Mouse (Mus musculus) neural tube, embryonic 15.5 days (tissue): ENCODE data around the gene Pth1r. TPM values are rescaled to one million over a fixed set of nuclear protein-coding genes. Genes with fewer than 3 reads are reported as not detected.

Experiments used
- ATAC-seq: fragments of 200-750 bp; cut with Nextera tagmentation; 2 replicates; pipeline ENCODE4 v1.8.0; 2017; ENCODE audit warnings: mild to moderate bottlenecking, moderate TSS enrichment, moderate library complexity; ENCODE audit not compliant: low FRiP score
- H3K27ac ChIP-seq: fragments of 300-500 bp; sonication (generic); replicated peaks from 2 replicates; pipeline ENCODE4 v1.5.1; 2015; ENCODE audit warnings: mild to moderate bottlenecking, inconsistent platforms
- H3K27me3 ChIP-seq: fragments of 300-500 bp; sonication (generic); replicated peaks from 2 replicates; pipeline ENCODE4 v1.6.1; 2015; ENCODE audit warnings: inconsistent platforms
- H3K36me3 ChIP-seq: fragments of 300-500 bp; sonication (generic); 2 replicates; pipeline ENCODE4 v1.6.1; 2015; ENCODE audit warnings: inconsistent platforms
- H3K4me1 ChIP-seq: fragments of 300-500 bp; sonication (generic); 2 replicates; pipeline ENCODE4 v1.6.1; 2015; ENCODE audit warnings: inconsistent platforms
- H3K4me2 ChIP-seq: fragments of 300-500 bp; sonication (generic); 2 replicates; pipeline ENCODE4 v1.6.1; 2015; ENCODE audit warnings: inconsistent platforms, mild to moderate bottlenecking, moderate library complexity
- H3K4me3 ChIP-seq: fragments of 300-500 bp; sonication (generic); replicated peaks from 2 replicates; pipeline ENCODE4 v1.5.1; 2015; ENCODE audit warnings: mild to moderate bottlenecking, inconsistent platforms
- H3K9ac ChIP-seq: fragments of 300-500 bp; sonication (generic); replicated peaks from 2 replicates; pipeline ENCODE4 v1.6.1; 2015; ENCODE audit warnings: mild to moderate bottlenecking, inconsistent platforms
- H3K9me3 ChIP-seq: fragments of 300-500 bp; sonication (generic); replicated peaks from 2 replicates; pipeline ENCODE4 v1.6.1; 2016; ENCODE audit warnings: inconsistent platforms
- WGBS: fragments of 180-500 bp; shearing (Covaris S2); methylation state at CpG from one replicate; pipeline ENCODE4 v1.1.7; 2015; ENCODE audit warnings: mixed read lengths; 5-methylcytosine and 5-hydroxymethylcytosine counted together
- polyA plus RNA-seq: library from polyadenylated mRNA; unstranded; fragments of >200 nt; fragmentation: Nextera tagmentation; extraction: Ambion mirVana; gene quantifications from 2 replicates; pipeline ENCODE4 v1.2.1, GENCODE M21; 2015

The Pth1r gene
- polyA plus RNA-seq, 1 experiment from 2014 or later = 12.9 TPM

DNA sequence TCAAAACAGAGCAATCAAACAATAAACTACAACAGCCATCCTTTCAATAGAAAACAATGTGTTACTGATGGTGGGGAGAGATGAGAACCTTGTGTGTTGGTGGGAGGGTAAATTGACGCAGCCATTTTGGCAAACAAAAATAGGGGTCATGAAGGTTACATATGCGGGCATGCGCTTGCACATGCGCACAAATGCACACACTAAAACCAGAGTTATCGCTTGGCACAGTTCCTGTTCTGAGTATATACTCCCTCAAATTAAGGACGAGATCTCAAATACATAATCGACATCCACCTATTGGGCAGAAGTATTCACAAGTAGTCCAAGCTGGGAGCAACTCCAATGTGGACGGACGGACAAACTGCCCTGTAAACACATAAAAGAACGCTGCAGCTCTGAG, 25.4 kb upstream of the Pth1r start:
- H3K4me1 ChIP-seq = no peaks in the 10 kb centered on the region
- no peak overlapping the region for H3K4me3 ChIP-seq
- no peak overlapping the region for H3K27ac ChIP-seq
- no peaks in the 10 kb centered on the region for H3K36me3 ChIP-seq
- no peak for ATAC-seq
- H3K27me3 ChIP-seq = no peaks in the 10 kb centered on the region
- no peak overlapping the region for H3K9ac ChIP-seq
- H3K4me2 ChIP-seq = no peak overlapping the region
- 93% methylated on average over 10 of the region's 10 CpGs for WGBS
- H3K9me3 ChIP-seq = no peaks in the 10 kb centered on the region

DNA sequence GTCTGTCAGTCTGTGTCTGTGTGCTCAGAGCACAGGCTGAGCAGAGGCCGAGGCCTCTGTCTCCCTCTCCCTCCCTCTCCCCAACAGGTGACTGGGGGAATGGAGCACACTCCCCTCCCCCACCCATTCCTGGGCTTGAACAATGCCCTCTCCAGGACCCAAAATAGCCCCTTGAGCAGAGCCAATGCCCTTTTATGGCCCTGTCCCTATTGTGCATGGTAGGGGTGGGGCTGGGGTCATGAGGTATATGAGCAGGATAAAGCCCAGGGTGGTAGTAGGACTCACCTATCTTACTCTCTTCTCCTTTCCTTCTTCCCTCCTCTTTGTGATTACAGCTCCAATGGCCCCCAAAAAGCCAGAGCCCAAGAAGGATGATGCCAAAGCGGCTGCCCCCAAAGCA, 16.5 kb upstream of the Pth1r start:
- H3K9ac ChIP-seq = no peak overlapping the region
- H3K4me3 ChIP-seq = no peak overlapping the region
- no peaks in the 10 kb centered on the region for H3K9me3 ChIP-seq
- WGBS = 50% methylated on average over 2 of the region's 2 CpGs
- ATAC-seq = no peak
- H3K4me2 ChIP-seq = no peak overlapping the region
- H3K4me1 ChIP-seq = no peaks in the 10 kb centered on the region
- H3K27ac ChIP-seq = no peak overlapping the region
- no peaks in the 10 kb centered on the region for H3K36me3 ChIP-seq
- H3K27me3 ChIP-seq = no peaks in the 10 kb centered on the region

- 64% methylated on average over 10 of the region's 10 CpGs for WGBS
- Histone ChIP-seq H3K27me3 (no peaks in the 10 kb centered on the region), H3K9ac (no peak overlapping the region), H3K9me3 (no peaks in the 10 kb centered on the region), H3K36me3 (no peaks in the 10 kb centered on the region), H3K4me2 (no peak overlapping the region), H3K4me1 (no peaks in the 10 kb centered on the region), H3K27ac (no peak overlapping the region), H3K4me3 (no peak overlapping the region)
- ATAC-seq = no peak
These were observed 15.8 kb upstream of the Pth1r start for GRCm38 (mm10) chr9:110762763-110763162.

- no peak overlapping the region for H3K9ac ChIP-seq
- WGBS = 86% methylated on average over 8 of the region's 8 CpGs
- H3K4me2 ChIP-seq = no peak overlapping the region
- no peaks in the 10 kb centered on the region for H3K9me3 ChIP-seq
- ATAC-seq = no peak
- no peak overlapping the region for H3K27ac ChIP-seq
- H3K4me1 ChIP-seq = no peaks in the 10 kb centered on the region
- no peak overlapping the region for H3K4me3 ChIP-seq
- no peaks in the 10 kb centered on the region for H3K27me3 ChIP-seq
- H3K36me3 ChIP-seq = no peaks in the 10 kb centered on the region
These were observed 13.9 kb upstream of the Pth1r start for GRCm38 (mm10) chr9:110760886-110761285.

GRCm38 (mm10) chr9:110759265-110759664, 12.3 kb upstream of the Pth1r start:
- Histone ChIP-seq H3K27me3 (no peaks in the 10 kb centered on the region), H3K27ac (no peak overlapping the region), H3K4me2 (no peak overlapping the region), H3K36me3 (no peaks in the 10 kb centered on the region), H3K4me3 (no peak overlapping the region), H3K9me3 (no peaks in the 10 kb centered on the region), H3K4me1 (no peaks in the 10 kb centered on the region), H3K9ac (no peak overlapping the region)
- ATAC-seq = no peak
- WGBS = 71% methylated on average over 2 of the region's 2 CpGs

- Histone ChIP-seq H3K27me3 (no peaks in the 10 kb centered on the region), H3K4me3 (no peak overlapping the region), H3K4me1 (no peaks in the 10 kb centered on the region), H3K9me3 (no peaks in the 10 kb centered on the region), H3K36me3 (no peaks in the 10 kb centered on the region), H3K9ac (no peak overlapping the region), H3K27ac (no peak overlapping the region), H3K4me2 (no peak overlapping the region)
- ATAC-seq = no peak
- 76% methylated on average over 8 of the region's 8 CpGs for WGBS
These were observed 11.7 kb upstream of the Pth1r start for GRCm38 (mm10) chr9:110758605-110759004.

GRCm38 (mm10) chr9:110757816-110758215, 10.9 kb upstream of the Pth1r start:
- H3K36me3 ChIP-seq = no peaks in the 10 kb centered on the region
- H3K4me2 ChIP-seq = no peak overlapping the region
- WGBS = 82% methylated on average over 5 of the region's 5 CpGs
- H3K9ac ChIP-seq = no peak overlapping the region
- no peaks in the 10 kb centered on the region for H3K4me1 ChIP-seq
- ATAC-seq = no peak
- H3K27me3 ChIP-seq = no peaks in the 10 kb centered on the region
- no peak overlapping the region for H3K4me3 ChIP-seq
- H3K27ac ChIP-seq = no peak overlapping the region
- H3K9me3 ChIP-seq = no peaks in the 10 kb centered on the region

DNA sequence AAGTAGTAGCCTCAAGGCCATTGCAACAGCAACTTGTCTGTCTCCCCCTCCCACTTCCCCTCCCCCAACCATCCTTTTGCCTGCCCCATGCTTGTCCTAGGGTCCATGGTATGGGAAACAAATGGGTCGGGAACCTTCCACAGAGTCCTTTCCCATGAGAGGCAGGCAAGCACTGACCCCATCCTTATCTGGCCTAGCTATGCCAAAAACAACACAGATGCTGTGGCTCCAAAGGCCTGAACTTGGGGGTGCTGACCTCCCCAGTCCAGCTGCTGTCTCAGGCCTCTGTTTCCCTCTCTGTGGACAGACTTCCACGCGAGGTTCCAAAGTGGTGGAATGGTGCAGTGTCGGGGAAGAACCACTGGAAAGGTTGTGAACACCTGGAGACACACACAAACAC, 6.8 kb upstream of the Pth1r start:
- ATAC-seq = no peak
- Histone ChIP-seq H3K36me3 (no peaks in the 10 kb centered on the region), H3K4me2 (no peak overlapping the region), H3K4me3 (no peak overlapping the region), H3K9ac (no peak overlapping the region), H3K27ac (no peak overlapping the region), H3K27me3 (no peaks in the 10 kb centered on the region), H3K9me3 (no peaks in the 10 kb centered on the region), H3K4me1 (no peaks in the 10 kb centered on the region)
- 83% methylated on average over 4 of the region's 4 CpGs for WGBS

DNA sequence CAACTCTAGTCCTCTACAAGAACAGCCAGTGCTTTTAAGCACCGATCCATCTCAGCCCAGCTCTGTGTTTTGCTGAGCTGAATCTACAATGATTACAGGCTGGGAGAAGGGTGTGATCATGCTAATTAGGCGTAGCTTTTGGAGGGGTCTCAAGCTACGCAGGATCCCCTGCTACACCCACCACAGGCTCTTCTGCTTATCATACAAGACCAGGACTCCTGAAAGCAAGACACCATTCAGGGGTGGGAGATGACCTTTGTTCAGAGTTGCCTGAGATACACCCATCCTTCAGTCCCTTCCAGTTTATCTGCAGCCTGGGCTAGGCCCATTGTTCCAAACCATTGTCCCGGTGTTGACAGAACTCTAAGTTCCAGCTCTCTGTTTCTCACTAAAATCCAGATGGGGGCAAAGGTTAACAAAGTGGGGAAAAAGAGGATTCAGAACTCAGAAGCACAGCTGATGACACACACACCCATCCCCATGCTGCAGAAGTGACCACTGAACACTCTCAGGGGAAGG, 6.0 kb upstream of the Pth1r start:
- Histone ChIP-seq H3K27ac (no peak overlapping the region), H3K9me3 (no peaks in the 10 kb centered on the region), H3K36me3 (no peaks in the 10 kb centered on the region), H3K9ac (no peak overlapping the region), H3K4me3 (no peak overlapping the region), H3K27me3 (no peaks in the 10 kb centered on the region), H3K4me1 (no peaks in the 10 kb centered on the region), H3K4me2 (no peak overlapping the region)
- ATAC-seq = no peak
- 71% methylated on average over 4 of the region's 4 CpGs for WGBS

- H3K4me2 ChIP-seq = no peak overlapping the region
- H3K4me3 ChIP-seq = no peak overlapping the region
- no peak for ATAC-seq
- WGBS = 83% methylated on average over 5 of the region's 5 CpGs
- no peak overlapping the region for H3K27ac ChIP-seq
- no peak overlapping the region for H3K9ac ChIP-seq
- H3K36me3 ChIP-seq = no peaks in the 10 kb centered on the region
- H3K4me1 ChIP-seq = no peaks in the 10 kb centered on the region
- H3K9me3 ChIP-seq = no peaks in the 10 kb centered on the region
- 0 out of 2 replicates have a peak, but pooled peaks cover 3% of the 10 kb centered on the region for H3K27me3 ChIP-seq
These were observed 4.5 kb upstream of the Pth1r start for GRCm38 (mm10) chr9:110751412-110751811.

DNA sequence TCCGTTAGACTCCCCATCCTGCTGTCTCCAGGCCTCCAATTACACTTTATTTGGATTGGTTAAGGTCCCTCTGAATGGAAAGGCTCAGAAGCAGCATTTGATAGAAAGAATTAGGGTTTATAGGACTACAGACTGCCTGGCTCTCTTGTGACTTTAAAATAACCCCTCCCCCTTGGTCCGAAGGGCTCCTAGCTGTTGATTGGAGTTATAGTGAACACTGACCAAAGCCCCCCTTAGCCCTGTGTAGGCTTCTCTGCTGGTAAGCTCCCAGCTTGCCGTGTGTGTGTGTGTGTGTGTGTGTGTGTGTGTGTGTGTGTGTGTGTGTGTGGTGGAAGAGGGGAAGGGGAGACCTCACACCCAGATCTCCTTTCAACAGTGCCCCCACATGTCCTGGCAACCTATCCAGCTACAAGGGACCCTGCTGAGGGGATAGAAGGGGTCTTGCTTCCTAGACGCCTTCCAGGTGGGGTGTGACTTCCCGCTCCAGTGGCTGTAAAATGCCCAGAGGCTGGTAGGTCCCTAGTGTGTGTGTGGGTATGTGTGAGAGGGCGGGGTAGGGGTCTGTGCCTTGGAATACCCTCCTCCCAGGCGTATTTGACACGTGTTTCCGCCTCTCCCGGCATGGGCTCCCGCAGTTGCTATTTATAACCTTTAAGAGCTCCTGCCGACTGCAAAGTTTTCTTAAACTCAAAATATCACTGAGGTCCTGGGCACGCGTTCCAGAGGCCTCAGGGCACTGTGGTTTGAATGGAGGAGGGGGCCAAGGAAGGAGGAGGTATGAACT, 3.7 kb upstream of the Pth1r start:
- H3K4me1 ChIP-seq = no peaks in the 10 kb centered on the region
- H3K4me2 ChIP-seq = no peak overlapping the region
- 48% methylated on average over 14 of the region's 14 CpGs for WGBS
- no peak overlapping the region for H3K27ac ChIP-seq
- no peak for ATAC-seq
- H3K27me3 ChIP-seq = 0 out of 2 replicates have a peak, but pooled peaks cover 8% of the 10 kb centered on the region
- no peak overlapping the region for H3K4me3 ChIP-seq
- no peaks in the 10 kb centered on the region for H3K36me3 ChIP-seq
- H3K9ac ChIP-seq = no peak overlapping the region
- H3K9me3 ChIP-seq = no peaks in the 10 kb centered on the region

DNA sequence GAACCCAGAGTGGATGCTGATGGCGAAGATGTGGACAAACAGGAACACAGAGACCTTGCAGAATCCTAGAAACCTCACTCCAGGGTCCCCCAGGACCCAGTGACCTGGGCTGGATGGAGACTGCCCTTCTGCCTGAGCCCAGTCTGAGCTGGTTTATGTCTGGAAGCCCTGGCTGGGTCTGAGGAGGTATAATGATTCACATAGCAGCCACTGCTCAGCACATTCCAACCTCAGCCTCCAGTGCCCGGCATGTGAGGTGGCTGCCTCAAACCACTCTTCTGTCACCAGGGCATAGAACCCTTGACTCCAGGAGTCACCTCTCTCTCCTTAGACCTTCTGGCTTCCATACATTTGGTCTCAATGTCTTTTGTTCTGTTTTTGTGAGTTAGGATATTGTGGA, 1.5 kb upstream of the Pth1r start:
- ATAC-seq = no peak
- H3K4me1 ChIP-seq = peaks cover 5% of the 10 kb centered on the region
- no peak overlapping the region for H3K9ac ChIP-seq
- no peak overlapping the region for H3K4me2 ChIP-seq
- 81% methylated on average over 2 of the region's 2 CpGs for WGBS
- no peaks in the 10 kb centered on the region for H3K9me3 ChIP-seq
- no peaks in the 10 kb centered on the region for H3K36me3 ChIP-seq
- H3K4me3 ChIP-seq = no peak overlapping the region
- H3K27ac ChIP-seq = no peak overlapping the region
- peaks cover 21% of the 10 kb centered on the region for H3K27me3 ChIP-seq
